Mouse (Mus musculus) urinary bladder, postnatal 10 days (tissue): ENCODE data around the gene Lypd1.

ENCODE experiments used
- DNase-seq: peaks from one replicate; pipeline ENCODE4 v3.0.0; 2022; ENCODE audit warnings: low spot score

Gene Lypd1

GRCm38 (mm10) chr1:125912601-125913600 is at the start of gene Lypd1:
Gene Lypd1, minus strand, starts transcription at chr1:125913101.
- DNase-seq = no peak

- no peak for DNase-seq
Measured at GRCm38 (mm10) chr1:125951026-125951425, 38.1 kb upstream of the Lypd1 start.

GRCm38 (mm10) chr1:125949076-125949475 is 36.2 kb upstream of the Lypd1 start:
- DNase-seq = no peak

- no peak for DNase-seq
Measured at GRCm38 (mm10) chr1:125945136-125945535, 32.2 kb upstream of the Lypd1 start.

GRCm38 (mm10) chr1:125943305-125943704 is 30.4 kb upstream of the Lypd1 start:
- no peak for DNase-seq

- DNase-seq = no peak
Measured at GRCm38 (mm10) chr1:125925486-125925885, 12.6 kb upstream of the Lypd1 start.

GRCm38 (mm10) chr1:125923062-125923461 is 10.2 kb upstream of the Lypd1 start:
- no peak for DNase-seq

GRCm38 (mm10) chr1:125920696-125921095 is 7.8 kb upstream of the Lypd1 start:
- DNase-seq = no peak

GRCm38 (mm10) chr1:125911901-125912445 is 928 bp downstream of the Lypd1 start:
- DNase-seq = no peak

- no peak for DNase-seq
Measured at GRCm38 (mm10) chr1:125911337-125911900, 1.5 kb downstream of the Lypd1 start.

- DNase-seq = no peak
Measured at GRCm38 (mm10) chr1:125910871-125911265, 2.0 kb downstream of the Lypd1 start.

GRCm38 (mm10) chr1:125910211-125910870 is 2.6 kb downstream of the Lypd1 start:
- no peak for DNase-seq

- DNase-seq = no peak
Measured at GRCm38 (mm10) chr1:125893158-125893557, 19.7 kb downstream of the Lypd1 start.

- no peak for DNase-seq
Measured at GRCm38 (mm10) chr1:125870056-125870455, 42.8 kb downstream of the Lypd1 start.

GRCm38 (mm10) chr1:125858631-125859030 is 54.3 kb downstream of the Lypd1 start:
- DNase-seq = no peak

- DNase-seq = no peak
Measured at GRCm38 (mm10) chr1:125854646-125855045, 58.3 kb downstream of the Lypd1 start.

- DNase-seq = no peak
Measured at GRCm38 (mm10) chr1:125839746-125840392, 73.0 kb downstream of the Lypd1 start.

GRCm38 (mm10) chr1:125837507-125837906 is 75.4 kb downstream of the Lypd1 start:
- no peak for DNase-seq

GRCm38 (mm10) chr1:125823611-125824010 is 89.3 kb downstream of the Lypd1 start:
- no peak for DNase-seq

- DNase-seq = no peak
Measured at GRCm38 (mm10) chr1:125821101-125821500, 91.8 kb downstream of the Lypd1 start.
